Mouse (Mus musculus) cerebellum, adult 2 months (tissue): ENCODE data around the gene Snap23.

Experiments used
- CTCF ChIP-seq: fragments of 200-500 bp; IDR thresholded peaks from 2 replicates; pipeline ENCODE4 v1.5.1; 2011; ENCODE audit warnings: low read depth, mild to moderate bottlenecking, control low read depth, low read length, moderate library complexity, borderline replicate concordance; ENCODE audit not compliant: insufficient read depth
- POLR2A ChIP-seq: fragments of 200-500 bp; IDR thresholded peaks from 2 replicates; pipeline ENCODE4 v1.6.1; 2011; ENCODE audit warnings: low read length, control low read depth, borderline replicate concordance; ENCODE audit not compliant: insufficient read depth

GRCm38 (mm10) chr2:120599506-120599905 is 32.0 kb downstream of the Snap23 start:
- TF ChIP-seq CTCF (no peak), POLR2A (no peak)
